In genomic region chr2:156761521-156762278, GRCm38 (mm10) we compare ENCODE assay signal across 19 mouse cellular contexts. TPM values are rescaled to one million over a fixed set of nuclear protein-coding genes. Genes with fewer than 3 reads are reported as not detected.
DNase-seq lines count a peak whose midpoint lies in the region; ATAC-seq and TF ChIP-seq lines count a peak whose summit lies in the region.
"Had no signal": no experiment of that assay in that cellular context is flagged by ENCODE, and none has a peak within 500 bp of the region (broad histone marks: within the 10 kb centered on the region; RNA-seq: fewer than 3 reads in every experiment).

No protein-coding gene starts in this region.

- no peak overlapping the region for H3K9ac ChIP-seq in limb, embryonic 15.5 days
- H3K9ac ChIP-seq: embryonic facial prominence, embryonic 13.5 days; heart, embryonic 15.5 days had no signal

- no peak overlapping the region for H3K4me3 ChIP-seq in gastrocnemius, adult 2 months
- H3K4me3 ChIP-seq in limb, embryonic 15.5 days, result no peak overlapping the region
- H3K4me3 ChIP-seq in limb, embryonic 10.5 days, result no peak overlapping the region
- no peak overlapping the region for H3K4me3 ChIP-seq in olfactory bulb, adult 2 months (ENCODE audit: insufficient read depth, low read depth, low read length)
- H3K4me3 ChIP-seq: embryonic facial prominence, embryonic 13.5 days; heart, embryonic 15.5 days had no signal

- peaks cover 75% of the 10 kb centered on the region for H3K36me3 ChIP-seq in limb, embryonic 15.5 days
- H3K36me3 ChIP-seq in limb, embryonic 10.5 days, result peaks cover 84% of the 10 kb centered on the region

- intact Hi-C loops in gastrocnemius, adult 2 months (cut with DNase I), result loop anchor here (5.0 kb wide), 1 partner anchor 39 kb away; no protein-coding TSS in a partner anchor

- DNase-seq in gastrocnemius, adult 2 months, result no peak
- DNase-seq in gastrocnemius, adult 8-10 months (ENCODE audit: low spot score in 2 of 2), result no peak
- DNase-seq in limb, embryonic 10.5 days (ENCODE audit: low spot score), result no peak
- DNase-seq in testis, postnatal 10 days (ENCODE audit: low spot score), result peak; percentile 63
- DNase-seq in testis, postnatal 14 days (ENCODE audit: low spot score), result no peak
- DNase-seq: gastrocnemius, postnatal 36 days; heart, postnatal 4 days; kidney, adult 9 months; liver; midbrain, embryonic 14.5 days; spleen, adult 18-20 months had no signal

- H3K4me2 ChIP-seq in limb, embryonic 15.5 days, result no peak overlapping the region
- H3K4me2 ChIP-seq: embryonic facial prominence, embryonic 13.5 days; heart, embryonic 15.5 days had no signal

- no peaks in the 10 kb centered on the region for H3K9me3 ChIP-seq in limb, embryonic 15.5 days
- H3K9me3 ChIP-seq in limb, embryonic 10.5 days (replicated peaks), result peaks cover 10% of the 10 kb centered on the region; the same call in 1 of the 2 replicates
- H3K9me3 ChIP-seq: heart, embryonic 15.5 days had no signal

- H3K27me3 ChIP-seq in limb, embryonic 15.5 days, result no peaks in the 10 kb centered on the region
- no peaks in the 10 kb centered on the region for H3K27me3 ChIP-seq in limb, embryonic 10.5 days (ENCODE audit: low read depth, poor library complexity, severe bottlenecking)
- H3K27me3 ChIP-seq: embryonic facial prominence, embryonic 13.5 days; heart, embryonic 15.5 days had no signal

- 94% methylated on average over 17 of the region's 17 CpGs for WGBS in limb, embryonic 15.5 days
- WGBS in limb, embryonic 10.5 days, result 95% methylated on average over 17 of the region's 17 CpGs
- 83% methylated on average over 17 of the region's 17 CpGs for WGBS in olfactory bulb, adult 2 months

- no peak for TF ChIP-seq POLR2A in olfactory bulb, adult 2 months (IDR thresholded peaks at IDR 0.05; ENCODE audit: insufficient read depth, low read depth, low read length)

- peaks cover 18% of the 10 kb centered on the region for H3K4me1 ChIP-seq in limb, embryonic 15.5 days
- peaks cover 15% of the 10 kb centered on the region for H3K4me1 ChIP-seq in limb, embryonic 10.5 days
- H3K4me1 ChIP-seq in olfactory bulb, adult 2 months (ENCODE audit: control insufficient read depth, insufficient read depth, low read length), result peaks cover 38% of the 10 kb centered on the region

- ATAC-seq in limb, embryonic 15.5 days (ENCODE audit: insufficient number of reproducible peaks, low FRiP score, low TSS enrichment, low read depth), result peak; percentile 23; the same call in 1 of the 2 replicates
- no peak for ATAC-seq in megakaryocyte-erythroid progenitor cell, adult 5-6 weeks (replicated peaks; ENCODE audit: low FRiP score, low TSS enrichment, poor library complexity, severe bottlenecking)
- ATAC-seq: forebrain, embryonic 14.5 days; hindbrain, embryonic 16.5 days had no signal

- H3K27ac ChIP-seq in gastrocnemius, adult 2 months, result peak overlapping the region; percentile 75
- no peak overlapping the region for H3K27ac ChIP-seq in limb, embryonic 15.5 days
- no peak overlapping the region; the same call in 1 of the 2 replicates for H3K27ac ChIP-seq in limb, embryonic 10.5 days
- 0 out of 2 replicates have a peak overlapping the region, but pooled peaks have one; percentile 25 for H3K27ac ChIP-seq in olfactory bulb, adult 2 months (ENCODE audit: insufficient read depth, low read depth, low read length)
- H3K27ac ChIP-seq: embryonic facial prominence, embryonic 13.5 days; heart, embryonic 15.5 days; macrophage had no signal

- no peak for TF ChIP-seq CTCF in gastrocnemius, adult 2 months (IDR thresholded peaks at IDR 0.05)
- TF ChIP-seq CTCF in olfactory bulb, adult 2 months (IDR thresholded peaks at IDR 0.05; ENCODE audit: insufficient read depth, low read depth, low read length), result no peak

RNA-seq across cellular contexts. Expression of gene Myl9, which starts 13.5 kb away (rescaled TPM):
- total RNA-seq in gastrocnemius, adult 2 months (2021), result 10 to 100 TPM; 41.2 to 50.0 TPM
- total RNA-seq in gastrocnemius, adult 8-10 months (2022), result 10 to 100 TPM; 28.1 to 44.3 (median 31.9) TPM
- polyA plus RNA-seq in limb, embryonic 15.5 days (2015; fragmentation: Nextera tagmentation; extraction: Ambion mirVana), result 219 and 273 TPM in 2 replicates
- polyA plus RNA-seq in limb, embryonic 10.5 days (2016; fragmentation: Nextera tagmentation; extraction: Ambion mirVana), result 30.1 and 62.7 TPM in 2 replicates
- polyA plus RNA-seq in olfactory bulb, adult 2 months (2012; ENCODE audit: insufficient read depth, insufficient read length, low replicate concordance, missing spikeins), result not detected in 2 replicates
- total RNA-seq in megakaryocyte-erythroid progenitor cell, adult 5-6 weeks (2014; fragmentation: Nextera tagmentation), result not detected in 2 replicates
- not detected in 2 replicates for total RNA-seq in megakaryocyte-erythroid progenitor cell, adult 5-6 weeks (2017)
- polyA plus RNA-seq: macrophage had no signal

Comparison
In these comparisons a context has a peak if more than half of its experiments do, and no peak if none do; other contexts are left out.
1. H3K27ac ChIP-seq: peak in gastrocnemius, adult 2 months (single experiment) and olfactory bulb, adult 2 months (single experiment); none in limb, embryonic 15.5 days (single experiment) and limb, embryonic 10.5 days (single experiment).
2. RNA of gene Myl9, which starts 13.5 kb away (total RNA-seq): 41.2 to 50.0 TPM in gastrocnemius, adult 2 months and 28.1 to 44.3 TPM in gastrocnemius, adult 8-10 months; not detected in megakaryocyte-erythroid progenitor cell, adult 5-6 weeks; every median in the first group is over 10 times any median in the second.